Mouse (Mus musculus): Measurements from ENCODE around the gene Scand1.

Scand1 gene

DNA sequence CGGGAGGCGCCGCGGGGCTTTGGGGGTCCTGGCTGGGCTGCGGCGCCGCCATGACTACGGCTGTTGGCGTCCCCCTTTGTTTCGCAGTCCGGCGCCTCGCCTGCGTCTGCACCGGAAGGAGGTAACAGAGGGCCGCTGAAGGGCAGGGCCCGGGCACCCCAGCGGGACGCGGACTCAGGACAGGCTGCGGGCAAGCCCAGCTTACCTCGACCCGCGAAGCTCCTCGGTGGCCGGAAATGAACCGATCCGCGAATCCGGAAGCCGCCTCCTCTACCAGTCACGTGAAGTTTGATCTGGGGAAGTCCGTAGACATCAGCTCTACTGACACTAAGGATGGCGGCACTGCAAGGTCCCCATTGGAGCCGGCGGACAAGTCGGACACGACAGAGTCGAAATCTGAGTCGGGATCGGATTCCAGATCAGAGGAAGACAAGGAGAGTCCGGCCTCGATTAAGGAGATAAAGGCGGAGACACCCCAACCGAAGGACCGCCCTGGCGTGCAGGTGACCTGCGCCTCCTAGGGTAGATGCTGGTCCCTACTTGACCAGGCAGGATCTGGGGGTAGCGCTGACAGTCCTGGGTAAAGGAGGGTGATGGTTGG, at the start of gene Scand1, which contains the start of gene Cnbd2:
TSS of gene Scand1 (minus strand) at position 408 of the 601 bp plus-strand sequence.
TSS of gene Cnbd2 (plus strand) at position 3 of the 601 bp plus-strand sequence.
- DNase-seq (ENCODE audit: extremely low spot score), result peak; percentile 87

DNA sequence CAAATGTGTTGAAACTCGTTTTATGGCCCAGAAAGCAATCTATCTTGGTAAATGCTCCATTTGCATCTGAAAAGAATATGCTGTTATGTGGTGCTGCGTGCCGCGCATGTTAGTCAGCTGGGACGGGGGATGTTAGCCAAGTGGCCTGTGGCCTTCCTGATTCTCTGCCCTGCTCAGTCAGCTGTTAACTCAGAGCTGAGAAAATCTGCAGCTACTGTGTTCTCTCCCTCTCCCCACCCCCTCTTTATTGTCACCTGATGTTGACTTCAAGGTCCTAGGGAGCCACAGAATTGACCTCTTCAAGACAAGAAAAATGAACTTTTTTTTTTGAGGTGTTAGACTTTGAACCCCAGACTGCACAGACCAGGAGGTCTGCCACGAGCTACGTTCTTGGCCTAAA, 43.5 kb upstream of the Scand1 start:
- no peak for DNase-seq (ENCODE audit: extremely low spot score)

DNA sequence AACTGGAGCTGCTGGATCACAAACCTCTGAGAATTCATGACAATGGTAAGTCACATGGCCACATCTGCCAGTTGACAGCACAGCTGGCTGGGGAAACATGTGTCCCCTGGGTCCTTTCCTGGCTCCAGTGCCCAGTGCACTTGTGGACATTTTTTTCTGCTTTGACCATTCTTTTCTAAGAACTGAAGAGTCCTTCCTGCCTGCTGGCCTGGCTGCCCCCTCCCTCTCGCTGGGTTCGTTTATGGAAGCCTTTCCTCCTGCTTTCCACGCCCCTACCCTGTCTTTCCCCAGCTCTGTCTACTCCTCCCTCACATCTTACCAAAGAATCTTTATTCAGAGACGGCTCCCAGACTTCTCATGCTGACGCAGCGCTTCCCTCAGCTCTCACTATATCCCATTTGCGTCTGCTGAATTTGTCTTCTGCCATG, 40.8 kb upstream of the Scand1 start:
- peak; percentile 2 for DNase-seq (ENCODE audit: extremely low spot score)

DNA sequence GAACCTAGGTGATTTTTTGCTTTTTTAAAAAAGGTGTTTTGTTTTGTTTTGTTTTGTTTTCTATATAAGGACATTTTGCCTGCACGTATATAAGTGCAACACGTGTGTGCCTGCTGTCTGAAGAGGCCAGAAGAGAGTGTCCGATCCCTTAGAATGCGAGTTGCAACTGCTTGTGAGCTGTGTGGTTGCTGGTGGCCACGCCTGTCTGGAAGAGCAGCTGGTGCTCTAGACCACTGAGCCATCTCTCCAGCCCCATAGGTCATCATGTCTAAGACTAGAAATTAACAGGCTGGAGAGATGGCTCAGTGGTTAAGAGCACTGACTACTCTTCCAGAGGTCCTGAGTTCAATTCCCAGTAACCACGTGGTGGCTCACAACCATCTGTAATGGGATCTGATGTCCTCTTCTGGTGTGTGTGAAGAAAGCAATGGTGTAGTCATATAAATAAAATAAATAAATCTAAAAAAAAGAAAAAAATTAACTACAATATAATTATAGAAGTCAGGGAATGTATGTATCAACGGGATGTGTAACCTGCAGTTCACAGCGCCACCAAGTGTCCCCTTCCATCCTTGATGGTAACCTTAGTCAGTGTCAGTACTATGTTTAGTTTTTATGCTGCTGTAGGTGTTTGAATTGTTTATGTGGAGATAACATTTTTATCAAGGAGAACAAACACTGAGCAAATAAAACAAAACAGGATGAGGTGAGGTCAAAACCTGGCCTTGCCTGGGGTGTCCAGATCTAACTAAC, 40.1 kb upstream of the Scand1 start:
- DNase-seq (ENCODE audit: extremely low spot score), result no peak

DNA sequence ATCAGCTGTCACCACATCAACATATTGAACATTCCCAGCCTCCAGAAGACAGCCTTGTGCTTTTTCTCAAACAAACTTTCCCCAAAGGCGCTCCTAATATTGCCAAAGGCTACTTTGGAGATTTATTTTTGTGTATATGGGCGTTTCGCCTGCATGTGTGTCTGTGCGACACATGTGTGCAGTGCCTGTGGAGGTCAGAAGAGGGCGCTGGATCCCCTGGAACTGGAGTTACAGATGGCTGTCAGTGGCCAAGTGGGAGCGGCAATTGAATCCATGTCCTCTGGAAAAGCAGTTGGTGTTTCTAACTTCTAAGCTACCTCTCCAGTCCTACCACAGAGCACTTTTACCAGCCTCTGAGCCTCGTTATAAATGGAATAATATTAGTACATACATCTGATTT, 38.7 kb upstream of the Scand1 start:
- DNase-seq (ENCODE audit: extremely low spot score), result no peak

DNA sequence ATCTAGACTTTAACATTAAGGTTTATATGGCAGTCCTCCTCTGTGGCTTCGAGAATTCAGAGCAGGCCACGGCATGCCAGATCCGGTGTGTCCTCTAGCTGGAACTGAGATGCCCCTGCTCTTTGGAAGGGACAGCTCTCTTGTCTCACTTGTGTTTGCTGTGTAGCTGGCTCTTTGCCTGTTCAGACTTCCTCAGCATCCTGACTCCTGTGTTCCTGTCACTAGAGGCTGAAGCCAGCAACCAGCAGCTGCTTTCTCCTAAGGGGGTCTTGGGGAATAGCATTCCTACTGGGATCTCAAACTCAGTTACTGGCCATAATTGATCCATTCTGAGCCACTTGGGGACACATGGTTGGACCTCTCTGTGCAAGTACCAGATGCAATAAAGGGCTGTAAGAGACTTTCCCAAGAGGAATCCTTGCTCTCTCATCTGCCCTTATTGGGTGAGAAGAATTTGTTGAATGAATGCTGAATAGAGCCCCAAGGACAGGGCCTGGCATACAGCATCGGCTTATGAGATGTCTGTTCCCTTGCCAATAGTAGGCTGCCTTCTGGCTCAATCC, 36.9 kb upstream of the Scand1 start:
- no peak for DNase-seq (ENCODE audit: extremely low spot score)

DNA sequence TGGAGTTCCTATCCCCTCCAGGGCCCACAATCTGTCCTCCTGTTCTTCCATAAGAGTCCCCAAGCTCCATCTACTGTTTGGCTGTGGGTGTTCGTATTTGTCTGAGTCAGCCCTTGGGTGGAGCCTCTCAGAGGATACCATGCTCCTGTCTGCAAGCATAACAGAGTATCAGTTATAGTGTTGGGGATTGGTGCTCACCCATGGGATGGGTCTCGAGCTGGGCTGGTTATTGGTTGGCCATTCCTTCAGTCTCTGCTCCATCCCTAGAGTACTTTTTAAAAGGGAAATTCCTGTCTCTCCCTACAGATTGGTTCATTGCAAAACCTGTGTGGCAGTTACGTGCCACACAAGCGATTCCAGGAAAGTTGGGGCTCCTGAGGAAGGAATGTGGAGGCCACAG, 36.3 kb upstream of the Scand1 start:
- no peak for DNase-seq (ENCODE audit: extremely low spot score)

DNA sequence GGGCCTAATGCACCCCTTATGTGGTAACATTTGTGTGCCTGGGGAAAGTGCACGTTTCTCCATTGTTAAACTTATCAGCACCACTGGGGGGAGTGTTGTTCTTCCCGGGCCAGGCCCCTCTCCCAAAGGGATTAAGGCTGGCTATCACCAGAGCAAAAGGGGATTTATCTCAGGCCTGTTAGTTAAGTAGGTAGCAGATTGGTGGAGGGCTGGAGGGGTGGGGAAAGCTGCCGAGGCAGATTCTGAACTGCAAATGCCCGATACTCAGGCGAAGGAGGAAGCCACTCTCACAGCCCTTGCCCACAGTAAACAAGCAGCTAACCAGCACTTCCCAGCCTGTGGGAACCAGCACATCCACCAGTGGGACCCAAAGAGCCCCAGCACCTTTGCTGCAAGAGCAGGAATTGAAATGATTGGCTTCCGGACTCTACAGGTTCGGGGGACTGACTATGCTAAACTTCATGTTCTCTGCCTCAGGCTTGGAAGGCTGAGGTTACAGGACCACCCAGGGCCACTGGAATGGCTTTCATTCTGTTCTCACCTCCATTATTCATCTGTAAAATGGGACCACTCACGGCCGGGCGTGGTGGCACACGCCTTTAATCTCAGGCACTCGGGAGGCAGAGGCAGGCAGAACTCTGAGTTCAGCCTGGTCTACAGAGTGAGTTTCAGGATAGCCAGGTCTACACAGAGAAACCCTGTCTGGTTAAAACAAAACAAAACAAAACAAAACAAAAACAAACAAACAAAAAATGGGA, 32.5 kb upstream of the Scand1 start:
- DNase-seq (ENCODE audit: extremely low spot score), result peak; percentile 38

DNA sequence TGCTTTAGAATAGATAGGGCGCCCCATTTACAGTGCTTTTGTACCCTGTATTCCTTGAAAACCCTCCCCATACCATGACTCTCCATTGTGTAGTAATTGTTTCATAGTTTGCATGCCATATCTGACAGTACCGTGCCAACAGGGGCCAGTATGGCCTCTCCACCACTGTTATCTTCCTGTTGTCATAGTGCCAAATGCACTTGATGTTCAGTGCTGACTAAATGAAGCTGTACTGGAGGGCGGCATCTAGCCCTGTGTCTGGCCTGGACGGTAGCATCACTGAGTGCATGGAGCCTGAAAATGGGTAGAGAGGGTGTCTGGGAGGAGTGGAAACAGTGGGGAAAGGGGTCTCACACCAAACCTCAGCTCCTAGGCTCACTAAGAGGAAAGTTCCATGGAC, 27.6 kb upstream of the Scand1 start:
- no peak for DNase-seq (ENCODE audit: extremely low spot score)

DNA sequence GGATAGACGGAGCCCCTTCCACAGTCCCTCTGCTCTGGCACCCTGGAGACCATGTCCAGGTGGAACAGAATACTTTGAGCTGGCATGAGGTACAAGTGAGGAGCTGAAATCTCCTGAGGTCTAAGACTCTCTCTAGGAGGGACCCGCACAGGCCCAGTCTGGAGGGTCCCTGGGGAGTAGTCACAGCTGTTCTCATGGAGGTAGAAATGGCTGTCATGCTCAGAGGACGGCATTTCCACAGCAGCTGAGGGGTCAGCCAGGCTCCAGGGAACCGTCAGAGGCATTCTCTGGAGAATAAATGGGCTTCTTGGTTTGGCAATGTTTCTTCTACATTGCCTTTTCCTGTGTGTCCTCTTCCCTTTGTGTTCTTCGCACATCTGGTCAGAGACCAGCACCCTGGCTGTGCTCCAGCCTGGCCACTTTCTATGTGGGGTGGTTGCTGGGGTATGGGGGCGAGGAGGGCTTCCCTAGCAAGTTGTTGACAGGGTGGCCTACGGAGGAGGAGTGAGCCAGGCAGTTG, 19.0 kb upstream of the Scand1 start:
- DNase-seq (ENCODE audit: extremely low spot score), result no peak

DNA sequence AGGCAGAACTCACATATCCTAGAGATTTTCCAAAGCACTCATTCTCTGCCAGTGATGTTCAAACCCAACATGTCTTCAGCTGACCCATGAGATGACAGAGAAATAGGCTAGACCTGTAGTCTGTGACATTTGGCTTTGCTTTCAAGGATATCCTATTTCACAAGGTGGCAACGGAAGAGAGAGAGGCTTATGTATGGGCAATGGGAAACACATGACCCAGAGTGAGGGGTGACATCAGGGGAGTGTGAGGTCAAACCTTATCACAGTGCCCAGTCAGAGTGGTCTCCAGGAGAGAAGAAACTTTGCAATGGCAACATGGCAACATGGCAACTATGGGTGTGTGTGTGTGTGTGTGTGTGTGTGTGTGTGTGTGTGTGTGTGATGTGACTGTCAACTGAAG, 18.2 kb upstream of the Scand1 start:
- no peak for DNase-seq (ENCODE audit: extremely low spot score)

DNA sequence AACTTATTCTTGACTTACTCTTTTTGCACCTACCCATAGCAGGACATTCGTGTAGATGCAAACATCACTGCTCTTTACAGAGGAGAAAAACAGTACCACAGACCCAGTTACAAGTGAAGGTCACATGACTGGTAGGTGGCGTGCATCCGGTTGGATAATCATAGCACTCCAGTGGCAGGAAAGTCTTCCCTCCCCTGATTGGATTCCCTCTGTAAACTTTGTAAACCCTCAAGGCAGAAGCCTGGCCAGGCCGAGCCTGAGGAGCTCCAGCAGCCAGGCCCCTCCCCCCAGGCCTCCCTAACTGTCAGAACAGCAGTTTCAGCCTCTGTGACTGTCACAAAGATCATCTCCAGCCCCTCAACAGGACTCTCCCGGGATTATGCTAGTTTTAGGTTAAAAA, 12.2 kb upstream of the Scand1 start:
- no peak for DNase-seq (ENCODE audit: extremely low spot score)

DNA sequence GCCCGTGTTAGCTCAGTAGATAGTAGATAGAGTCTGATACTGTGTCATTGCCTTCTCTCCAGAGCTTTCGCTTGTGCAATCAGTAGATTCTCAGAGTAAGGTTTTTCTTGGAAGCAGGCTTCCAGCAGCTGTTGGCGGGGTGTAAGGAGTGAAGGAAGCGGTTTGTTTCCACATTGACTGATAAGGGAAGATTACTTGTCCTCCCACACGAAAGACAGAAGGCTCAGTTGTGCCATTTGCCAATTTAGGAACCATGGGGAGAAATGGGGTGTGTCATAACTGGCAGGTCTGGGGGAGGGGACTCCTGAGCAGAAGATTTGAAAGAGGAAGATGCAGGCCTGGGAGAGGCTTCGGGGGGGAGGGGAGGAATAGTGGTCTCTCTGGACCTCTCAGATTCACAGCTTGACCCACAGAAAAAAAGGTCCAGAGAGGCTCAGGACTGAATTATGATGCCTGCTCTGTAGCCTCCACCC, 11.6 kb upstream of the Scand1 start:
- no peak for DNase-seq (ENCODE audit: extremely low spot score)

DNA sequence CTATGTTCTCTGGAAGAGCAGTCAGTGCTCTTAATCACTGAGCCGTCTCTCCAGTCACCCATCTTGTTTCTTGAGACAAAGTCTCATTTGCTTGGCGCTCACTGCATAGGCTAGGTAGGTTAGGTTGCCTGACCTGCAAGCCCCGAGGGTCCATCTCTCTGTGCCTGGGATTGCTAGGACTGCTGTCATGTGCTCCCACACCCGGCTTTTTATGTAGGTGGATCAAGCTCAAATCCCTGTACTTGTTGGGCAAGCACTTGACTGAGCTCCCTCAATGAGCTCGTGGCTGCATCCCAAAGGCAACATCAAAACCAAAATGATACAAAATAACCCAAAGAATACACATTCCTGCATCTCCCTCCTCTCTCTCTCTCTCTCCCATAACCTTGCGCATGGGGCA, 9.0 kb upstream of the Scand1 start:
- DNase-seq (ENCODE audit: extremely low spot score), result no peak

DNA sequence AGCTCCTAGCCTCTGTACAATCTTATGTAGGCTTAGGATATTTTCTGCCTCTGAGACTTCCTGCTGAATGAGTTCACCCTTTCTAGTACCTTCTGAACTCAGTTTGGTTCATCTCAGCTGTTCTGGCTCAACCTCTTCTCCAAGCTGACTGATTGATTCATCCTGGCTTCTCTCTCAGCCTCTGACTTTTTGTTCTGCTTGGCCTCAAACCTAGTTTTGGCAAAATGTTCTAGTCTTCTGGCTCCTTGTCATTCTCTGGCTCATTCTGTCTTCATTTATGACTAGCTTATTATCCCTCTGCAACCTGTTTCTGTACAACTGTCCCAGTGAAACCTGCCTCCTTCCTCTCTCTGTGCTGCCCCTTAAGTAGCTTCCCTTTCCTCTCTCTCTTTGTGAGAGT, 6.0 kb upstream of the Scand1 start:
- DNase-seq (ENCODE audit: extremely low spot score), result no peak

DNA sequence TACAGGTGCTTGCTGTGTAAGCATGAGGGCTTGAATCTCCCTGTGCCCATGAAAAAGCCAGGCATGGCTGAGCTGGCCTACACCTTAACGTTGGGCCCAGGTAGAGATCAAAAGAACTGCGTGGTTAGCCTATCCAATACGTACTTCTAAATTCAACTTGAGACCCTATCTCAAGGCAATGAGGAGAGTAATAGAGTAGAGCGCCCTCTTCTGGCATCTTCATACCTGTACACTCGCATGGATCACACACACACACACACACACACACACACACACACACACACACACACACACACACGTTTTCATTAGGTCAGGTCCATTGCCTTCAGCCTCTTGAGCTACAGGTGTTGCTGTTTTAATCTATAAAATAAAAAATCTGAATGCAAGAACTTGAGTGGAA, 2.3 kb upstream of the Scand1 start:
- DNase-seq (ENCODE audit: extremely low spot score), result no peak

DNA sequence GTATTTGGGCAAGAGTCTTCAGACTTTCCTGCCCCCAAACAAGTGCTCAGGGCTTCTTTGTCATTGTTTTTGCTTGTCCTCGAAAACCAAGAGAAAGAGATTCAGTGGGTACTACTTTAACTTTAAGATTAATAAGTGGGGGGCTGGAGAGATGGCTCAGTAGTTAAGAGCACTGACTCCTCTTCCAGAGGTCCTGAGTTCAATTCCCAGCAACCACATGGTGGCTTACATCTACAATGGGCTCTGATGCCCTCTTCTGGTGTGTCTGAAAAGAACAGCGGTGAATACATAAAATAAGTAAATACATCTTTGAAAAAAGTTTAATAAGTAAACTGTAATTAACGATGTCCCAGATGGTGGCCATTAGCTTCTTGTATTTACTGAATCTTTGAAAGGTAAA, 649 bp upstream of the Scand1 start:
- no peak for DNase-seq (ENCODE audit: extremely low spot score)

DNA sequence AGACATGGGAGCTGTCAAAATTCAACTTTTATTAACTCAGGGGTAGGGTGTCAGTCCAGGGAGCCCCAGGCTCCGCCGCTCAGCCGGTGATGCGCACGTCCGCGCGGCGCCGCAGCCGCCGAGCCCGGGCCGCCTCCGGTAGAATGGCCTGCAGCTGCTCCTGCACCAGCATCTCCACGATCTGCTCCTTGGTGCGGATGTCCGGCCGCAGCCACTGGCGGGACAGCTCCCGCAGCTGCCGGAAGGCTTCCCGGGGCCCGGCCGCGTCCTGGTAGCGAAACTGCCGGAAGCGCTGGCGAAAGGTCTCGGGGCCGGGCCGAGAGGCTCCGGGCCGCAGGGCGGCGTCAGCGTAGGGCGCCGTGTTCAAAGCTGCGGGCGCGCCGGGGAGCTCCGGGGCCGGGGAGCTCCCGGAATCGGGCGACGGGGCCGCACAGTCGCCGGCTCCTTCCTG, 638 bp downstream of the Scand1 start:
- no peak for DNase-seq (ENCODE audit: extremely low spot score)

DNA sequence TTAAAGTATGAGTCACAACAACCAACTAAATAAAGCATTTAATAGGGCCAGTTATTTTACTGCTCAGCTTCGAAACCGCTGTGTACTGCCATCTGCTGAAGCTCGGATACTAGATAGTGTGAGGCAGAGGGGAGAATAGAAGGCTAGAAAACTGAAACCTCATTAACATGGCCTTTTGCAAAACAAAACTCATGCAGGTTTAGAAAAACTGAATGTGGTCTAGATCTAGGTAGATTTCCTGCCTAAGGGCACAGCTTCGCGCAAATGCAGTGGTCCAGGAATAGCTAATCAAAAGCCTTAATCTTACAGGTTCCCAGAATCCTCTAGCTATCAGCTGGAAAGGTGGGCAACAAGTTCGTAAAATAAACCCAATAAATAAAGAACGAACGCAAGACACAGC, 1.1 kb downstream of the Scand1 start:
- no peak for DNase-seq (ENCODE audit: extremely low spot score)

DNA sequence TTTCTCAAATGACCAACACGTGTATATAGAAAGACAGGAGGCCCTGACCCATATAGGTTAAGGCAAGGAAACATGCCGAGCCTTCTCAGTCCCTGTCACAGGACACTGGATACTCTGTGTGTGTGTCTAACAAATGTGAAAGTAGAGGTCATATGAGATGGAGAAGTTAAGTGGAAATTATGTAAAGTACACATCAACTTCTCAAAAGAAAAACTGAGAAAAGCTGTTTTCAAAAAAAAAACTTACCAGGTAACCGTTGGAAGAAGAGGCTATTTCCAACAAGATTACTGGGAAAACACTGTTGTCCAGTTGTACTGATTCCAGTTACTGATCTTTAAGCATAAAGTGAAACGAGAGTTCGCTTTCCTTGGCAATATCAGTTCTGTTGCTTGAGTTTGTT, 1.6 kb downstream of the Scand1 start:
- no peak for DNase-seq (ENCODE audit: extremely low spot score)

DNA sequence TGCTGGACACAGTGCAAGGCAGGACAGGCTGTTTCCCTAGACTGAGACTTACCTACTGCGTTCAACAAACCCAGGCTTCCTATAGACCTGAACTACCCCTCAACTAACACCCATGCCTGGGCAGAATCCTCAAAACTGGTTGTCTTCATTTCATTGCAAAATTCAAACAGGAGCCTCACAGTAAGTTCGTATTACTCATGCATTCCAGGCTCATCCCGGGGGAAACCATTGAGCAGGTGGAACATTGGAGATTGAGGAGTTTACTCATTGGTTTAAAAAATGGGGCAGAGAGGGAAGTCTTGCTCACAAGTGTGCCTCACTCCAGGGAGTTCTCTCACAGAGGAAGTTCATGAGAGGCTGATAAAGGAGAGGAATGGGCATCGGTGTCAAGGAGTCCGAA, 2.0 kb downstream of the Scand1 start:
- no peak for DNase-seq (ENCODE audit: extremely low spot score)

DNA sequence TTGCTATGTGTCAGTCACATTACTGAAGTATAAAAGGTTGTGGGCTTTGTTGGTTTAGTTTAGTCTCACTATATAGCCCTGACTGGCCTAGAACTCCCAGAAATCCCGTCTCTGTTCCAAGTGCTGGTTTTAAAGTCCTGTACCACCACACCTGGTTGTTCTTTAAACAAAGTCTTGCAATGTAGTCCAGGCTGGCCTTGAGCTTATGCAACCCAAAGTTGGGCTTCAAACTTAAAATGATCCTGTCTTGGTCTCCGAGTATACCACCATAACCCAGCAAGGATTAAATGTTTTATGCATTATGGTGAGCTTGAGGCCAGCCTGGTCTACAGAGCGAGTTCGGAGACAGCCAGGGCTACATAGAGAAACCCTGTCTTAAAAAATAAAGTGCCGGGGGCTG, 2.6 kb downstream of the Scand1 start:
- no peak for DNase-seq (ENCODE audit: extremely low spot score)

Data from embryo, embryonic 9.5 days (tissue).